Mouse (Mus musculus): ENCODE measurements at regions not wholly inside any gene's neighbourhood (a gene's known extent, or its start where the extent isn't known, plus 50 kb on each side); places are given as distances from the start of the nearest gene placed in this dataset.

DNA sequence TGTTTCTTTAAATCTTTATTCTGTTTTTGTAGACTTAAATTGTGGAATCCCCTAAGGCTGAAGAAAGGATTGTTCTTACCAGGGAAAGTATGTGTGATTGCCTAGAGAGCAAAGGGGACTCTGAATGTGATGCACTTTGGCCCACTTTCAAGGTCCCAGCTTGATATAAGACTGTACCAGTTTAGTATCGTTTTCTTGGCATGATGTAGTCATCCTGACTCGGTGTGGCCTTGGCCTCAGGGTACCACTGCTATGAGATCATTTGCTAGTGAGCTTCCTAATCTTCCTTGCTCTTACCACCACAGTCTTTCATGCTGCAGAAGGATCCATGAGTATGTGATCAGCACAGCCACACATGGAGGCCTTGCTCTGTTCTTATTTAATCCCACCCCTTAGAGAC, 302.2 kb downstream of the Ostf1 start:
- Histone ChIP-seq H3K36me3 (ENCODE audit: insufficient read depth, low read length) (no peaks in the 10 kb centered on the region), H3K4me2 (ENCODE audit: low read length) (no peak overlapping the region), H3K4me1 (replicated peaks; ENCODE audit: insufficient read depth, low read length) (no peaks in the 10 kb centered on the region), H3K4me3 (replicated peaks; ENCODE audit: low read depth, low read length) (no peak overlapping the region), H3K27me3 (ENCODE audit: insufficient read depth, low read length) (no peaks in the 10 kb centered on the region), H3K9me3 (replicated peaks; ENCODE audit: low read length) (no peaks in the 10 kb centered on the region), H3K27ac (no peak overlapping the region), H3K9ac (ENCODE audit: low read depth, low read length) (no peak overlapping the region)
- 82% methylated on average over 2 of the region's 2 CpGs for WGBS
- DNase-seq (ENCODE audit: low spot score) (no peak), ATAC-seq (replicated peaks; ENCODE audit: low FRiP score, low read depth) (no peak)
- no peak for TF ChIP-seq CTCF (IDR thresholded peaks at IDR 0.05; ENCODE audit: low read depth)

DNA sequence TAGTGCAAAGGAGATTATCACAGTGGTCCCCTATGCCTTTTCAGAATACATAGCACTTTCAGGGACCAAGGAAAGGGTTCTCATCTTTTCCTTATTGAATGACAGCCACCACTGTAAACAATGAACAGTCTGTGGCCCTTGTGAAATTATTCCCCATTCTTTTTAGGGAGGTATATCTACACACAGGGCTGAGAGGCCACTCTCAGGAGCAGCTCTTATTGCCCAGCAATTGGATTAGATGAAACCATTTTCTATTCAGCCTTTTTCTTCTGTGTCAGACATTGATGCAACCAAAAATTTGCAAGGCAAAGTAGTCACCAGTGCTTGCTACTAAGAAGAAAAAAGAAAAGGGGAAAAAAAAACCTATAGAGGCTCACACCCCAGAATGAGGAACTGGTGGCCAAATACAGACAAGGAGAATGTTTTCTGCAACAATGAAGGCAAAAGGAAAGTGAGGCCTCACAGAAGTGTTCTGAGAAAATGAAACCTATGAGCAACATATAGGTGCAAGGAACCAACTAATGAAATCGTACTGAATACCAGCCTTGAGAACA, 313.2 kb downstream of the Ostf1 start:
- WGBS, result 87% methylated on average over 1 of the region's 1 CpGs
- Histone ChIP-seq H3K9ac (ENCODE audit: low read depth, low read length) (no peak overlapping the region), H3K27me3 (ENCODE audit: insufficient read depth, low read length) (no peaks in the 10 kb centered on the region), H3K9me3 (replicated peaks; ENCODE audit: low read length) (no peaks in the 10 kb centered on the region), H3K4me1 (replicated peaks; ENCODE audit: insufficient read depth, low read length) (no peaks in the 10 kb centered on the region), H3K27ac (no peak overlapping the region), H3K4me3 (replicated peaks; ENCODE audit: low read depth, low read length) (no peak overlapping the region), H3K36me3 (ENCODE audit: insufficient read depth, low read length) (no peaks in the 10 kb centered on the region), H3K4me2 (ENCODE audit: low read length) (no peak overlapping the region)
- DNase-seq (ENCODE audit: low spot score) (no peak), ATAC-seq (replicated peaks; ENCODE audit: low FRiP score, low read depth) (no peak)
- no peak for TF ChIP-seq CTCF (IDR thresholded peaks at IDR 0.05; ENCODE audit: low read depth)

DNA sequence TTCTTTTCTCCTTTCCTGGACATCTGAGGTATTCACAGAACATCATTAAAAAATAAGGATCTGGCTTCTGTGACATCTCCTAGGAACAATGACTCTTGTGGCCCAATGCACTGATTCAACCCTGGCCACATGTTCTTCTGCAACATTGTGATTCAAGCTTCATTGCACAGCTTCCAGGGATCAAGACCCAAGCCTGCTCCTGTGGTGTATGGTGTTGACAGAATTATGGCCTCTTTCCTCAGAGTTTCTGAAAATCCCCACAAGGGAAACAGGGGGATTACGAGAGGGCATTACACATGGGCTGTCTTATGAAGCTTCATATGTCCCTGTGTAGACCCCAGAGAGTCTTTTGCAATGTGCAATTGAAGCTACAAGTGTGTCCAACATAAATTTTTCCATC, 358.2 kb downstream of the Ostf1 start:
- Histone ChIP-seq H3K9ac (ENCODE audit: low read depth, low read length) (no peak overlapping the region), H3K36me3 (ENCODE audit: insufficient read depth, low read length) (no peaks in the 10 kb centered on the region), H3K4me3 (replicated peaks; ENCODE audit: low read depth, low read length) (no peak overlapping the region), H3K27ac (no peak overlapping the region), H3K4me1 (replicated peaks; ENCODE audit: insufficient read depth, low read length) (no peaks in the 10 kb centered on the region), H3K4me2 (ENCODE audit: low read length) (no peak overlapping the region), H3K27me3 (ENCODE audit: insufficient read depth, low read length) (no peaks in the 10 kb centered on the region), H3K9me3 (replicated peaks; ENCODE audit: low read length) (no peaks in the 10 kb centered on the region)
- no peak for TF ChIP-seq CTCF (IDR thresholded peaks at IDR 0.05; ENCODE audit: low read depth)
- no peak for ATAC-seq (replicated peaks; ENCODE audit: low FRiP score, low read depth)
- no peak for DNase-seq (ENCODE audit: low spot score)
- 50% methylated on average over 1 of the region's 1 CpGs for WGBS

DNA sequence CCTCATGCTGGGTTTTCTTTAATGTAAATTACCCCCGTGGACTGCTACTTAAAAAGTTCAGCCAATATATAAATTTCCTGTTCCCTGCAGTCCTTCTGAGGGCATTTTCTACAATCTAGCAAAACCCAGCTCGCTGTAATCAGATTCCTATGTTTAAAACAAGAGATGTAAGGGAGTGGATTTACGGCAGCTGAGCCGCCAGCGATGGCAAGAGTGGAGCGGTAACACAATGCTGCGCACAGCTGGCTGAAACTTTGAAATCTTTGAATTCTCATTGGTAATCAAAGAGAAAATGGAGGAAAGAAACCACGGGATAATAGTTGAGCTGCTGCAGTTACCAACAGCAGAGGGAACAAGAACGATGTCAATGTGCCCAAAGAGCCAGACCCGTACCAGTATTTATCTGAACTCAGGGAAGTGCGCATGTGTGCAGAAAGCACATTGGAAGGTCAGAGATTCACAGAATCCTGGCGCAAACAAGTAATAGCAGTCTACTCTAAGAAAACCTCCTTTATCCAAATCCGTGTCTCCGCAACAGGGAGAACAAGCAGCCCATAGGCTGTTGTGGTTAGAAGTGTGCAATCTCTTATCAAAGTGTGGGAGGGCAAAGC, 376.4 kb downstream of the Ostf1 start:
- 0 out of 2 replicates have a peak overlapping the region, but pooled peaks have one; percentile 28 for H3K9ac ChIP-seq (ENCODE audit: low read depth, low read length)
- WGBS, result 43% methylated on average over 14 of the region's 14 CpGs
- peak; percentile 49 for DNase-seq (ENCODE audit: low spot score)

DNA sequence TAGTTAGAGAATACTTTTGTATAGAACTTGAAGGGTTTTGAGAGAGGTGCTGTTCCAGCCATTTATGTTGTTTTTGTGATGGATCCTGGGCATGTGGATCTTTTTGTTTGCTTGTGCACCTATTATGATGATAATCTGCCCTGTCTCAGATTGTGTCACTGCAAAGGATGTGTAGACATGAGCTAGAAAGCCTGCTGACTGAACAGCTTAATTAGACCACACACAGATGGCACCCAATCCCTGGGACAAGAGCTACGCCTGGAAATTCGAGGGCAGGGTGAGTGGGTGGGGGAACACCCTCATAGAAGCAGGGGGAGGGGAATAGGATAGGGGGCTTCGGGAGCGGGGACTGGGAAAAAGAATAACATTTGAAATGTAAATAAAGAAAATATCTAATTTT, 378.3 kb downstream of the Ostf1 start:
- DNase-seq (ENCODE audit: low spot score), result no peak
- Histone ChIP-seq H3K9ac (ENCODE audit: low read depth, low read length) (no peak overlapping the region), H3K27ac (no peak overlapping the region), H3K27me3 (ENCODE audit: insufficient read depth, low read length) (no peaks in the 10 kb centered on the region), H3K4me1 (replicated peaks; ENCODE audit: insufficient read depth, low read length) (no peaks in the 10 kb centered on the region), H3K4me3 (replicated peaks; ENCODE audit: low read depth, low read length) (no peak overlapping the region), H3K36me3 (ENCODE audit: insufficient read depth, low read length) (no peaks in the 10 kb centered on the region), H3K4me2 (ENCODE audit: low read length) (no peak overlapping the region), H3K9me3 (replicated peaks; ENCODE audit: low read length) (no peaks in the 10 kb centered on the region)
- no peak for TF ChIP-seq CTCF (IDR thresholded peaks at IDR 0.05; ENCODE audit: low read depth)
- 85% methylated on average over 4 of the region's 4 CpGs for WGBS
- ATAC-seq (replicated peaks; ENCODE audit: low FRiP score, low read depth), result no peak

More for the DNA sequence above, 376.4 kb downstream of the Ostf1 start:
- no peaks in the 10 kb centered on the region for H3K4me1 ChIP-seq (replicated peaks; ENCODE audit: insufficient read depth, low read length)
- no peak overlapping the region for H3K27ac ChIP-seq
- ATAC-seq (replicated peaks; ENCODE audit: low FRiP score, low read depth), result no peak
- H3K9me3 ChIP-seq (replicated peaks; ENCODE audit: low read length), result no peaks in the 10 kb centered on the region
- no peaks in the 10 kb centered on the region for H3K27me3 ChIP-seq (ENCODE audit: insufficient read depth, low read length)
- no peaks in the 10 kb centered on the region for H3K36me3 ChIP-seq (ENCODE audit: insufficient read depth, low read length)
- no peak for TF ChIP-seq CTCF (IDR thresholded peaks at IDR 0.05; ENCODE audit: low read depth)
- H3K4me2 ChIP-seq (ENCODE audit: low read length), result peak overlapping the region; percentile 45
- no peak overlapping the region for H3K4me3 ChIP-seq (replicated peaks; ENCODE audit: low read depth, low read length)
